Mouse (Mus musculus) limb, embryonic 15.5 days (tissue): Measurements from ENCODE around the gene AC170998.1. TPM values are rescaled to one million over a fixed set of nuclear protein-coding genes. Genes with fewer than 3 reads are reported as not detected.

Experiments
- ATAC-seq: fragments of 200-750 bp; cut with Nextera tagmentation; 2 replicates; pipeline ENCODE4 v1.8.0; 2017; ENCODE audit warnings: low read depth, moderate TSS enrichment; ENCODE audit not compliant: insufficient number of reproducible peaks, low FRiP score, low TSS enrichment
- H3K27ac ChIP-seq: fragments of 300-500 bp; sonication (generic); 2 replicates; pipeline ENCODE4 v1.5.1; 2015; ENCODE audit warnings: moderate library complexity, mild to moderate bottlenecking, inconsistent platforms
- H3K27me3 ChIP-seq: fragments of 300-500 bp; sonication (generic); 2 replicates; pipeline ENCODE4 v1.6.1; 2015; ENCODE audit warnings: inconsistent platforms
- H3K36me3 ChIP-seq: fragments of 300-500 bp; sonication (generic); 2 replicates; pipeline ENCODE4 v1.6.1; 2015; ENCODE audit warnings: inconsistent platforms
- H3K4me1 ChIP-seq: fragments of 300-500 bp; sonication (generic); 2 replicates; pipeline ENCODE4 v1.6.1; 2015; ENCODE audit warnings: inconsistent platforms
- H3K4me2 ChIP-seq: fragments of 300-500 bp; sonication (generic); 2 replicates; pipeline ENCODE4 v1.6.1; 2015; ENCODE audit warnings: mild to moderate bottlenecking, inconsistent platforms
- H3K4me3 ChIP-seq: fragments of 300-500 bp; sonication (generic); 2 replicates; pipeline ENCODE4 v1.5.1; 2015; ENCODE audit warnings: mild to moderate bottlenecking, inconsistent platforms
- H3K9ac ChIP-seq: fragments of 300-500 bp; sonication (generic); 2 replicates; pipeline ENCODE4 v1.6.1; 2015; ENCODE audit warnings: inconsistent platforms
- H3K9me3 ChIP-seq: fragments of 300-500 bp; sonication (generic); 2 replicates; pipeline ENCODE4 v1.6.1; 2016; ENCODE audit warnings: inconsistent platforms
- WGBS: fragments of 180-500 bp; shearing (Covaris S2); methylation state at CpG from one replicate; pipeline ENCODE4 v1.1.7; 2015; 5-methylcytosine and 5-hydroxymethylcytosine counted together
- polyA plus RNA-seq: library from polyadenylated mRNA; unstranded; fragments of >200 nt; fragmentation: Nextera tagmentation; extraction: Ambion mirVana; gene quantifications from 2 replicates; pipeline ENCODE4 v1.2.1, GENCODE M21; 2015

Gene AC170998.1
- polyA plus RNA-seq: 1.9 and 2.4 TPM in 2 replicates

DNA sequence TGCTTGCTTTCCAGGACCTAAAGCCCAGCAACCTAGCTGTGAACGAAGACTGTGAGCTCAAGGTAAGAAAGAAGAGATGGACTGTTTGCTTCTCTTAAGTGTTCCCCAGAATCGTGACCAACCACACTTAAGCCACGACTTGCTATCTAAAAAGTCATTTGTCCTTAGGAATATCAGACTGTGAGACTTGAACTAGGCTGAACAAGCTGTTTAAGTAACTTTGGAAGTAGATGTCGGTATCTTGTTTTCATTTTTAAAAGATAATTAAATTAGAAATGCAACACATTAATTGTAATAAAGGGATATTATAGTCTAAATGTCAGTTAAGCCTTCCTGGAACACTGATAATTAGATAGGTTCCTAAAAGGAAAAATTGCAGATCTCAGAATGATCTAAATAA, at the start of gene AC170998.1:
TSS of gene AC170998.1 (plus strand) at position 301 of the 400 bp plus-strand sequence.
- no peak for ATAC-seq
- no peak within 1 kb of the TSS for H3K27ac ChIP-seq
- H3K9me3 ChIP-seq: no peaks in the 10 kb centered on the region
- WGBS: 90% methylated on average over 4 of the region's 4 CpGs
- H3K4me2 ChIP-seq: no peak within 1 kb of the TSS
- no peaks in the 10 kb centered on the region for H3K4me1 ChIP-seq
- H3K36me3 ChIP-seq: peaks cover 83% of the 10 kb centered on the region
- H3K27me3 ChIP-seq: no peaks in the 10 kb centered on the region
- no peak within 1 kb of the TSS for H3K4me3 ChIP-seq
- H3K9ac ChIP-seq: no peak within 1 kb of the TSS

DNA sequence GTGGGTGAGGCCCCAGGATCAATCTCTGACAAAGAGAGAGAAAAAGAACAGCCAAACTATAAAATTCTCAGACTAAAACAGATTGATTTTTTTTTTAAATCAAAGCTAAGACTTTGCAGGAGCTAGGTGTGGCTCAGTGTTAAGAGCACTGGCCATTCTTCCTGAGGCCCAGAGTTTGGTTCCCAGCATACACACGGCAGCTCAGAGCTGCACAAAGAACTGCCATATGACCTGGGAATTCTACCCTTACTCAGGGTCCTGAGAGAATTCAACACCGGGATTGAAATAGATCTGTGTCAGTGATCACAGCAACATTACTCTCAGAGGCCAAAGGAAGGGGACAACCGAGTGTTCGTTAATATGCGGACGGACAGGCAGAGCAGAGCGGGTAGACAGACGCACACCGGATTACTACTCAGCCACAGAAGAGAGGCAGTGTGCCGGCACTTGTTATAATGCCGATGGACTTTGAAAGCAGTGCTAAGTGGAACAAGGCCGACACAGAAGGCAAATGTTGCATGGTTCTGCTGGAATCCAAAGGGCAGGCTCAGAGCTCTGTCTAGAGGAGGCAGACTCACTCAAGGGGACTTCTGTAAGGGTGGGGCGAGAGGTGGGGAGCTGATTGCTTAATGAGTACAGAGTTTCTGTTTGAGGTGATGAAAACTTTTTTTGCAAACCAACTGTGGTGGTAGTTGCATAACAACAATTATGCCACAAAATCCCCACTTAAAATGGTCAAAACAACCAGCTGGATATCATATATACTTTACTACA, 43.4 kb upstream of the AC170998.1 start:
- no peaks in the 10 kb centered on the region for H3K36me3 ChIP-seq
- no peaks in the 10 kb centered on the region for H3K4me1 ChIP-seq
- WGBS: 77% methylated on average over 13 of the region's 13 CpGs
- H3K4me3 ChIP-seq: no peak overlapping the region
- H3K9ac ChIP-seq: no peak overlapping the region
- no peaks in the 10 kb centered on the region for H3K9me3 ChIP-seq
- no peak overlapping the region for H3K4me2 ChIP-seq
- H3K27ac ChIP-seq: no peak overlapping the region
- ATAC-seq: no peak
- no peaks in the 10 kb centered on the region for H3K27me3 ChIP-seq

GRCm38 (mm10) chr17:28683601-28684000, 42.3 kb upstream of the AC170998.1 start:
- no peaks in the 10 kb centered on the region for H3K9me3 ChIP-seq
- H3K36me3 ChIP-seq: no peaks in the 10 kb centered on the region
- H3K27ac ChIP-seq: no peak overlapping the region
- no peak overlapping the region for H3K4me3 ChIP-seq
- H3K4me1 ChIP-seq: no peaks in the 10 kb centered on the region
- H3K4me2 ChIP-seq: no peak overlapping the region
- no peak for ATAC-seq
- WGBS: 53% methylated on average over 1 of the region's 1 CpGs
- H3K9ac ChIP-seq: no peak overlapping the region
- H3K27me3 ChIP-seq: peaks cover 4% of the 10 kb centered on the region; the same call in 1 of the 2 replicates

GRCm38 (mm10) chr17:28684631-28685030, 41.3 kb upstream of the AC170998.1 start:
- Histone ChIP-seq H3K9ac (no peak overlapping the region), H3K4me3 (no peak overlapping the region), H3K27ac (no peak overlapping the region), H3K27me3 (peaks cover 6% of the 10 kb centered on the region), H3K4me1 (peaks cover 6% of the 10 kb centered on the region), H3K4me2 (no peak overlapping the region), H3K36me3 (no peaks in the 10 kb centered on the region), H3K9me3 (no peaks in the 10 kb centered on the region)
- WGBS: 88% methylated on average over 19 of the region's 19 CpGs
- no peak for ATAC-seq

GRCm38 (mm10) chr17:28687354-28687753, 38.5 kb upstream of the AC170998.1 start:
- H3K4me1 ChIP-seq: peaks cover 16% of the 10 kb centered on the region
- H3K4me3 ChIP-seq: no peak overlapping the region
- H3K27ac ChIP-seq: no peak overlapping the region
- 50% methylated on average over 4 of the region's 4 CpGs for WGBS
- H3K4me2 ChIP-seq: no peak overlapping the region
- H3K9ac ChIP-seq: no peak overlapping the region
- no peak for ATAC-seq
- no peaks in the 10 kb centered on the region for H3K36me3 ChIP-seq
- H3K27me3 ChIP-seq: peaks cover 7% of the 10 kb centered on the region
- no peaks in the 10 kb centered on the region for H3K9me3 ChIP-seq

- H3K9me3 ChIP-seq: no peaks in the 10 kb centered on the region
- peaks cover 28% of the 10 kb centered on the region for H3K4me1 ChIP-seq
- H3K4me2 ChIP-seq: peak within 1 kb of the TSS; percentile 84
- peak within 1 kb of the TSS; percentile 47 for H3K9ac ChIP-seq
- 8% methylated on average over 40 of the region's 40 CpGs for WGBS
- H3K4me3 ChIP-seq: peak within 1 kb of the TSS; percentile 98
- H3K27ac ChIP-seq: peak within 1 kb of the TSS; percentile 77
- peaks cover 7% of the 10 kb centered on the region for H3K27me3 ChIP-seq
- ATAC-seq: no peak
- H3K36me3 ChIP-seq: no peaks in the 10 kb centered on the region
These were observed 36.1 kb upstream of the AC170998.1 start, which contains the start of gene Slc26a8 for GRCm38 (mm10) chr17:28689586-28690283. Slc26a8 (minus strand) TSS chr17:28690233.

DNA sequence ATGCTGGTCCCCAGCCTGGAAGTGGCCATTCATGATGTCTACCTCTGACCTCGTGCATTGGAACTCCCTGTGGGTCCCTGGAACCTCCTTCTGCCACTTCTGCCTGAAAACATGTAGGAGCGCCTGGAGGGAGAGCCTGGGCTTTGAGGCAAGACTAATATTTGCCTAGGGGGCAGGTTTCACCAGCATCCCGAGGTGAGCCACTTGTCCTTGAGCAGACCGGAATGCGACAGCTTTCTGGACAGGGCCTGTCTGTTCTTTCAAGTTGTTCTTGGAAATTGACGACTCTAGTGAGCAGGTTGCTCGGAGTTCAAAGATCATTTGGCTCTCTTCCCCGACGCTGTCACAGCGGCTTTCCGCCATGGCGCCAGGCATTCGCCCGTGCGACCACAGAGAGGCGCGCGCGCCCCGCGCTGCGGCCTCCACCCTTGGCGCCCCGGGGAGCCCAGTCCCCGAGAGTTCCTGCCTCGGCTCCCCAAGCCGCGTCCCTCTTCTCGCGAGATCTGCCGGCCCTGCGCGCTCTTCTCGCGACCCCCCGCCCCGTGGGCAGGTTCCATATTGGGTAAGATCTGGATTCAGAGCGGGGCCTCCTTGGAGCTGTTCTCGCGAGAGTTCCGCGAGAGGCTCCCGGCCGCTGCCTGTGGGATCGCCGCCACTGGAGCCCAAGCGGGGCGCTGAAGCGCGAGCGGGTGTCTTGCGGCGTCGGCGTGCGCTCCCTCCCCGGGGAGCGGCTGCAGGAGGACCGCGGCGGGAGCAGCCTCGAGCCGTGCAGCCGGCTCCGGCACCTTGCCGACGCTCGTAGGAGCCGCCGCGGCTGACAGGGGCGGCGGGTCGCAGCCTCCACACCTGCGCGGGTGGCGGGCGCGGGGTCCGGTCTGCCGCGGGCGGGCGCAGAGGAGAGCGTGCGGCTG, 34.9 kb upstream of the AC170998.1 start, which contains the start of gene Mapk14:
TSS of gene Mapk14 (plus strand) at position 554 of the 911 bp plus-strand sequence.
- Histone ChIP-seq H3K36me3 (no peaks in the 10 kb centered on the region), H3K27ac (peak within 1 kb of the TSS; percentile 96), H3K4me3 (peak within 1 kb of the TSS; percentile 98), H3K27me3 (peaks cover 7% of the 10 kb centered on the region), H3K9ac (peak within 1 kb of the TSS; percentile 97), H3K4me2 (peak within 1 kb of the TSS; percentile 67), H3K9me3 (no peaks in the 10 kb centered on the region), H3K4me1 (peaks cover 33% of the 10 kb centered on the region)
- under 1% methylated on average over 85 of the region's 86 CpGs for WGBS
- ATAC-seq: peak; percentile 93

- Histone ChIP-seq H3K4me1 (peaks cover 39% of the 10 kb centered on the region), H3K27me3 (peaks cover 7% of the 10 kb centered on the region), H3K9me3 (no peaks in the 10 kb centered on the region), H3K4me3 (peak overlapping the region; percentile 98), H3K27ac (peak overlapping the region; percentile 96), H3K36me3 (no peaks in the 10 kb centered on the region), H3K9ac (peak overlapping the region; percentile 97), H3K4me2 (peak overlapping the region; percentile 67)
- ATAC-seq: peak; percentile 42
- under 1% methylated on average over 53 of the region's 53 CpGs for WGBS
These were observed 34.1 kb upstream of the AC170998.1 start for GRCm38 (mm10) chr17:28691687-28692340.

- Histone ChIP-seq H3K36me3 (no peaks in the 10 kb centered on the region), H3K4me1 (peaks cover 43% of the 10 kb centered on the region), H3K27ac (peak overlapping the region; percentile 96), H3K4me3 (peak overlapping the region; percentile 98), H3K9ac (peak overlapping the region; percentile 97), H3K9me3 (no peaks in the 10 kb centered on the region), H3K27me3 (peaks cover 7% of the 10 kb centered on the region), H3K4me2 (peak overlapping the region; percentile 67)
- 0% methylated on average over 18 of the region's 18 CpGs for WGBS
- no peak for ATAC-seq
These were observed 33.6 kb upstream of the AC170998.1 start for GRCm38 (mm10) chr17:28692341-28692710.

DNA sequence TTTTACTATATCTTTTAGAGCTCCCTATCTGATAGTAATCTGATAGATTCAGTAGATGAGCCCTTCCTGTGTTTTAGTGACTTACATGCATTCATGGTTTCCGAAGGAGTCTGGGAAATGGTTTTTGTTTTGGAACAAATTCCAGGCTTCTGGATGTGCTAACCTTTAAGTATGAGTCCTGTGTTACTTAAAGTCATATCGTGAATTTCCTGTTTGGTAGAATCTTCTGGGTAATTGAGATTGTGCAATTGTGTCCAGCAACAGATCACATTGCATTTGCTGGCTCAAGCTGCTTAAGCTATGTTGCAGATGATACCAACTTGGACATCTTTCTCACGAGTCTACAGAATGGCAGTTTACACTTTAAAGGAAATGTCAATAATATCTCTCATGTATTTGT, 32.8 kb upstream of the AC170998.1 start:
- Histone ChIP-seq H3K9ac (peak overlapping the region; percentile 97; the same call in 1 of the 2 replicates), H3K36me3 (no peaks in the 10 kb centered on the region), H3K27ac (no peak overlapping the region), H3K9me3 (no peaks in the 10 kb centered on the region), H3K4me3 (peak overlapping the region; percentile 98), H3K4me2 (peak overlapping the region; percentile 67), H3K27me3 (peaks cover 7% of the 10 kb centered on the region), H3K4me1 (peaks cover 50% of the 10 kb centered on the region)
- ATAC-seq: no peak
- 31% methylated on average over 3 of the region's 3 CpGs for WGBS

- no peak for ATAC-seq
- Histone ChIP-seq H3K27me3 (peaks cover 3% of the 10 kb centered on the region; the same call in 1 of the 2 replicates), H3K4me3 (no peak overlapping the region), H3K9ac (no peak overlapping the region), H3K4me2 (no peak overlapping the region), H3K36me3 (no peaks in the 10 kb centered on the region), H3K4me1 (peaks cover 54% of the 10 kb centered on the region), H3K27ac (no peak overlapping the region), H3K9me3 (no peaks in the 10 kb centered on the region)
- 71% methylated on average over 2 of the region's 2 CpGs for WGBS
These were observed 31.8 kb upstream of the AC170998.1 start for GRCm38 (mm10) chr17:28694078-28694477.
